Mouse (Mus musculus) liver (tissue): Measurements from ENCODE around the gene Extl2.

Experiments
- DNase-seq: peaks from one replicate; pipeline ENCODE4 v3.0.0-alpha.2; 2020; ENCODE audit warnings: mixed read lengths

The Extl2 gene

DNA sequence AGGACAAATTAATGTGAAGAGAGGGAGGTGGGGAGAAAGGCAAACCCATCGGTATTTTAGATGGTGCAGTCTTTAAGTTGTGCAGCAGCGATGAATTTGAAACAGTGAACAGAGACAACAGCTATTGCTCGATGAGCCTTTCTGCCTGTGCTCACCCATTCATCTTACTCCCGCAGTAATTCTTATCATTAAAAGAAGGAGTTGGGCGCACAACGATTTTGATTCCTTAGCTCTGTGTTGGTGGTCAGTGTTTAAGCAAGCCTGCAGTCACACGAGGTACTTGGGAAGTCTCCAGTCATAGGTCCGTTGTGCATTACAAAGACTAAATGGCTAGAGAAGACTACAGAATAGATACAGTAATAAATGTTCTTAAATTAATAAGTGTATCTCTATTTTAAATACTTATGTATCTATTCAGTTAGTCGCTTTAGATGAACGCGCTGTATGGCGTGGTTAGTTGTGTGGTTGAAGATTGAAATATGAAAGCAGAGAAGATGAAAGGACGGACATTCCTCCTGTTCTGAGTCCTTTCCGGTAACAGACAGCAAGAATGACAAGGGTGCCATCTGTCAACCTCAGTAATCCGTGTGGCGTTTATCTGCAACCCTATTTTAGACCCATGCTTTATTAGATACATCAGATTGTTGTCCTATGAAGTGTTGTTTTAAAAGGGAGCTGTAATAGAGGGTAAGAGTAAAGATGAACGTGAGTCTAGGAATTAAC is 2.5 kb downstream of the Extl2 start:
- DNase-seq: no peak

DNA sequence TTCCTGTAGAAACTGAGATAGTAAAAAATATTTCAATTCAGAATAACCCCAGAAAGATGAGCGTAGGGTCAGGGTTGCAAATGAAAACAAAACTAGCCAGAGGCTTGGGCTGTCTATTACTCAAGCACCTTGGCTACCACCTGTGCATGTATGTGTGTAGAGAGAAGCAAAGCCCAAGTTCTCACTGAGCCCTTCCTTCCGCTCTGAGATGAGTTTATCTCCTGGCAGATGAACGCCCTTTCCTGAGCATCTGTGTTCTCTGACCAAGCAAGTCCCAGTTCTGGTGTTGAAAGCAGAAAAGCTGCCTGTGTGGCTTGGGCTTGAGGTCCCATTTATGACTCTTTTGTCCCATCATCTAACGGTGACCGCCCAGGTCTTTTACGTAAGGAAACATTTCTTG is 7.6 kb downstream of the Extl2 start:
- DNase-seq: no peak

DNA sequence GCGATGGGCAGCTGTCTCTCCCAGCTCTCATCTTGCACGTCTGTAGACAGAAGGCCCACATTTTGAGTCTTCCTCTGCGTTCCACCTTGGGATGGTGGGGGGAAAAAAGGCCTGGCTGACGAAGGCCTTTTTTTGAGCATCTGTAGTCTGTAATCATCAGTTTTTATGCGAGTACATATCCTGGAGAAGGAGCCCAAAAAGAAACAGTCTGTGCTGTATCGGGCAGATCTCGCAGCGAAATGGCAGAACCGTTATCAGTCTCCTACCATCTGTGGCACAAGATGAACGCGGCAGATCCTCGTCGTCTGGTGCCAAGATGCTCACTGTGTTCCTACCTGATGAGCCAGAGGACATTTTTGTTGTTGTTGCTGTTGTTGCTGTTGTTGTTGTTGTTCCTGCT is 8.9 kb downstream of the Extl2 start:
- no peak for DNase-seq

DNA sequence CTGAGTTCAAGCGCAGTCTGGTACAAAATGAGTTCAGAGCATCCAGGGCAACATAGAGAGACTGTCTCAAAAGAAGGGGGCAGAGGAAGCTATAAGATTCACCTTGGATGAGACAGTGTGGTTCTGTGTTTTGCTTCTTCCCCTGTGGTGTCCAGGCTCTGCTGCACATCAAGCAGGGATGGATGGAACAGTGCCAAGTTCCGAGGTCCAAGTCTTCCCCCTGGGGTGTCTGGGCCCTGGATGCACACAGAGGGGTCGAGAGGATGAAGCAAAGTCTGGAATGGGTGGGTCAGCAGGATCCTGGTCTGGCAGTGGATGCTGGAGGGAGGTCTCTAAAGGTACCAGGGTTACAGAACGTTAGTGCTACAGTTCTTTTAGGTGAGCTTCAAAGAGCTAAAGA is 11.3 kb downstream of the Extl2 start:
- no peak for DNase-seq

DNA sequence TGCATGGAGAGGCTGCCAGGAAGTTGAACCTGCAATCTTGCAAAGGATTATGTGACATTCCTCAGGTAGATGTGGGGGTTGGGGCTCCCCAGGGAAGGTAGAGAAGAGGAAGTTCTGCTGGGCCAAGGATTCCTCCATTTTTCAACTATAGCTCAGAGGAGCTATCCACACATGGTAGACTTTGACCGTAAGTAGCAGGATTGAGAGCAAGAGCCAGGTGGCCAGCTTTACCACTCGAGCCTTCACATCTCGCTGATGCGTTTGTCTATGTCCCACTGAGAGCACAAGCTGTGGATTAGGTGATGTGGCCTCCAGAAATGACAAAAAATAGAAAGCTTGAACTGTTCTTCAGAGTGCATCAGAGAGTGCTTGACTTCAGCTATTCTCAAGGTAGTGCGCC is 11.9 kb downstream of the Extl2 start:
- DNase-seq: no peak

DNA sequence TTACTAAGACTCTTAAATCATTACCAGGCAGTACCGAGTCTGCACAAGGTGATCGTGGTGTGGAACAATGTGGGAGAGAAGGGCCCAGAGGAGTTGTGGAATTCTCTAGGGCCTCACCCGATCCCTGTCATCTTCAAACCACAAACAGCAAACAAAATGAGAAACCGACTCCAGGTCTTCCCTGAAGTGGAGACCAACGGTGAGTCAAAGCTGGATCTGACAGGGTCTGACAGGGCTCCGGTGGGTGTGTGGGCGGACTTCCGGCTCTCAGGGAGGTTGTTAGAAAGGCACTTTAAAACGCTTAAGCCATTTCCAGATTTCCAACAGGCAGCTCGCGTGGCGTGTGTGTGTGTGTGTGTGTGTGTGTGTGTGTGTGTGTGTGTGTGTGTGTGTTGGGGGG is 17.0 kb downstream of the Extl2 start:
- DNase-seq: no peak

DNA sequence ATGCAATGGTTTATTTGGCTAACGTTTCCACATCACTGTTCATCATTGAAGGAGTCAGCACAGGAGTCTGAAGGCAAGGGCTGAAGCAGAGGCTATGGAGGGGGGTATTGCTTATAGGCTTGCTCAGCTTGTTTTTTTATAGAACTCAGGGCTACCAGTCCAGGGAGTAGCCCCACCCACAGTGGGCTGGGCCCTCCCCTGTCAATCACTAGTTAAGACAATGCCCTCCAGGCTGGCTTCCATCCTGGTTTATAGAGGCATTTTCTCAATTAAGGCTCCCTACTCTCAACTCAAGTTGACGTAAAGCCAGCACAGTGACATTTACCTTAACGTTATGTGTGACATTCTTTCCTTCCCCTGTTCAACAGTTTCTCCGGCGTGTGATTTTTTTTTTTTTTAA is 17.4 kb downstream of the Extl2 start:
- DNase-seq: no peak

DNA sequence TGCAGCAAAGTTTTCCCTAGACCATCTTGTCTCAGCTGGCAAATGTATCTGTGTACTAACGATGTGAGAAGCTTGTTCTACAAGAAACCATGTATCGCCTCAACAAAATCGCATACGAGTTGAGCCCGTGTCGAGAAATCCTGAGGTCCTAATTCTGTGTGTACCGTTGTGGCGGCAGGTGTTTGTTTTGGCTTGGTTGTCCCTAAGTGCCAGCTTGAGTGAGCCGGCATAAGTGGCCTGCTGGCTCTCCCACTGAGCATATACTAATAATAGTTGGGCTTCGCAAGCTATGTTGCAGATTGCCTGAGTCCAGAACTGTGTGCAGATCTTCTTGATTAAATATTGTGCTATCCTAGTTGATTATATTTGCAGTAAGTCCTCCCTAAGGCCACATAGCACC is 18.4 kb downstream of the Extl2 start:
- no peak for DNase-seq

DNA sequence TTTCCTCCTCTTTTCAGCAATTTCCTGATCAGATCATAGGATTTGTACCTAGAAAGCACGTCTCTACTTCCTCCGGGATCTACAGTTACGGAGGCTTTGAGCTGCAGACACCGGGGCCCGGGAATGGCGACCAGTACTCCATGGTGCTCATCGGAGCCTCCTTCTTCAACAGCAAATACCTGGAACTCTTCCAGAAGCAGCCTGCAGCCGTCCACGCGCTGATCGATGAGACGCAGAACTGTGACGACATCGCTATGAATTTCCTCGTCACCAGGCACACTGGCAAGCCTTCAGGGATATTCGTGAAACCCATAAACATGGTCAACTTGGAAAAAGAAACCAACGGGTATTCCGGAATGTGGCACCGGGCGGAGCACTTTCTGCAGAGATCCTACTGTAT is 19.7 kb downstream of the Extl2 start:
- DNase-seq: no peak

DNA sequence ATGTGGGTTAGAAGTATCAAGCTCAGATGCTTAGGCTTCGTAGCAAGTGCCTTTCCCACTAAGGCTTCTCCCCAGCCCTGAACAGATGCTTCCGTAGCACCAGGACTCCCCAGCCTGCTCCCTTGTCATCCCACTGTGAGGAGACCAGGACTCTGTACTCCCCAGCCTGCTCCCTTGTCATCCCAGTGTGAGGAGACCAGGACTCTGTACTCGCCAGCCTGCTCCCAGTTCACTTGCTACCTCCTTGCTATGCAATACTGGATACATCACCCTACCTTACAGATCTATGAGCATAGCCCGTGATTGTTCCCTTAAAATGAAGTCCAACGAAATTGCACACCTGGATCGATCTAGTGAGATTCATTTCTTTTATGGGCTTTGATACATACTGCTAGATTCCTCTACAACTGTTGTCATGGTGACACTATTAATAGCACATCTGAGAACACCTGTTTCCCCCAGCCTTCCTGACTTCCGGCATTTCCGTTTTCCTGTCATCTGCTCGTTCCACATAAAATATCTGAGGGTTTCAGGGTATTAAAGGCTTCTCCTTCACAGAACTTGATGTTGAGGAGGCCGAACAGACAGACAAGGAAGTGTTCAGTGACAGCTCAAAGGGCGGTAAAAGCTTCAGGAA is 23.0 kb downstream of the Extl2 start:
- DNase-seq: no peak

DNA sequence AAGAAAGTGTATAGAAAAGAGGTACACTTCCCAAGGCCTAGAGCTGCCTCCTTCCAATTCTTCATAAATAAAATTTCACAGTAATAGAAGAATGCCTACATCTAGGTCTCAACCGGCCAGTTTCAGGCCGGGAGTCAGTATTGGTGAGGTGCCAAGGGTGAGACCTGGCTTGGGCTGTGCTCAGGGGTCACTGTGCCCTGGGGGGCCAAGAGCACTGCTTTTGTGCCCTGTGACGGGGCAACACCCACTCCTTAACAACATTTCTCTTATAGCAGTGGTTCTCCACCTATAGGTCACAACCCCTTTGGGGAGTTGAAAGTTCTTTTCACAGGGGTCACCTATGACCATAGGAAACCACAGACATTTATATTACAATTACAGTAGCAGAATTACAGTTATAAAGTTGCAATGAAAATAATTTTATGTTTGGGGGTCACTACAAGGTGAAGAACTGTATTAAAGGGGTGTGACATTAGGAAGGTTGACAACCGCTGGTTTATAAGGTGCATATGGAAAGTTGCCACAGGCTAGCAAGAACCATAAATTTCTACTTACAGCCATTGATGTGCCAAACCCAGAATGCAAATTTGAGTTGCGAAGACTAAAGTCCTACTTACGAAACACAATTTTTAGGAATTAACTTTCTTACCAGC is 26.1 kb downstream of the Extl2 start:
- DNase-seq: no peak

DNA sequence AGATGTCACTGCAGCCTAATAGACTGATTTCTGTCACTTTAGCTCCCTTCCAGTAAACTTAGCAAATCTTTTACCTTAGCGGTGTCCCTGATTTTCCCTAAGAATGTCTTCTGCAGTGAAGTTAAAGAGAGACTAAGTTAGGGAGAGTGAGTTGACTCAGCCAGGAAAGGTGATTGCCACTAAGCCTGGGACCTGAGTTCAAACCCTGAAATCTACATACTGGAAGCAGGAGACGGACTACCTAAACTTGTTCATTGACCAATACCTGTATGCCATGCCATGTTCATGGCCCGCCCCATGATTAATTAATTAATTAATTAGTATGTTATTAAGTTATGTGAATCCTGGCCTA is 26.6 kb downstream of the Extl2 start:
- no peak for DNase-seq

DNA sequence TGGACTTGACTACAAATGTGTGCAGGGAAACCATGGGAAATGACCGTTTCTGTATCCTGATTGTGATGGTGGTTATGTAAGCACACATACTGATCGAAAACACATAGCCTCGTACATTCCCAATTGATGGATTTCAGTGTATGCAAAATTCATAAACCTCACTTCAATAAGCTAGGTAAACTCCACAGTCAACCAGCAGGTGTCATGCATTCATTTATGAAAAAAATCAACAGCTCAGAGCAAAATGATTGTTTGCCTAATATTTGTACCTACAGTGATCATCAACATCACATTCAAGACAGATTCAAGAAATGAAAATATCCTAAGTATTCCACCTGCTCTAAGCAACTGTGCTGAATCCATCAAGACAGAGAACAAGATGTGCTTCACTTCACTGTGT is 33.5 kb downstream of the Extl2 start:
- no peak for DNase-seq

DNA sequence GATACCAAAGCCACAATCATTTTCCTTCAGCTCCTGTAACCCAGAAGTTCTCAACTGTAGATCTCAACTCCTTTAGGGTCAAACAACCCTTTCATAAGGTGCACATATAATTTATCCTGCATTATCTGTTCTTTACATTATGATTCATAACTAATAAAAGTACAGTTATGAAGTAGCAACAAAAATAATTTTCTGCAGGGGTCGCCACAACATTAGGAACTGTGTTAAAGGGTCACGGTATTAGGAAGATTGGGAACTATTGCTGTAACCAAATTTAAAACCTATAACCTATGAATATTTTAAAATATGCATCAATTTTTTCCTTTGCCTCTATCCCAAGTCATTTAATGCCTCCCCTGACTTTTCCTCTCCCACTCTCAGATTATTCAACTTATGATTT is 38.7 kb downstream of the Extl2 start:
- DNase-seq: no peak

DNA sequence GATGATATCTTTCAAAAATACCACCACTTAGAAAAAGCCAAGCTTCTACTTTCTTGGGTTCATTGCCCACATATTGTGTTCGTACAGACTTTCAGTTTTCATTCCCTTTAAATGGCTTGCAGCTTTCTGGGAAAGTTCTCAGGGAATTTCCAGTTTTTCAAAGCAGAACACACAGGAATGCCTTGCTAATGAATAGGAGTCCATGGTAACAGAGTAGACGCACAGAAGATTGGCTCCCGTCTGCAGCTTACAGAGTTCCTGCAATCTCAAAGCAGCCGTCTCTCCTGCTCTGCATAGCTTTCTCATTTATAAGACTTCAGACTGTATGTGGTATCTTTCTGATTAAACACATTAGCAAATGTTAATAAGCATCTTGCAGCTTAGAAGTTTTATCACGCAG is 39.8 kb downstream of the Extl2 start:
- DNase-seq: no peak

DNA sequence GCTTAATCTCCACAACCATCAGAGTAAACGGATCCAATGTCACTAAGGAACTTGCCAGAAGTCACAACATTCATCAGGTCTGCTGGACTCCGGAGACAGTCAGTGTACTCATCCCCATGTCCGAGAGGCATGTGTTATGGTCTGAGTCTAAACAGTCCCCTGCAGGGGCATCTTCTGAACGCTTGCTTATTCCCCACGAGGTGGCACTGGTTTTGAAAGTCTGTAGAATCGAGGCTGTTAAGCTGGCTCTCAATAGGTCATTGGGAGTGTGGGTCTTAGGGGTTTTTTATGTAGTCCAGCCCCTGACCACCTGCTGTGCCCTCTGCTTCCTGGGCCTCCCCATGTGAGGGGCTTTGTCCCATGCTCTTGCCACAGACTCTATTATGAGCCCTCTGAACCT is 49.8 kb downstream of the Extl2 start:
- DNase-seq: no peak

DNA sequence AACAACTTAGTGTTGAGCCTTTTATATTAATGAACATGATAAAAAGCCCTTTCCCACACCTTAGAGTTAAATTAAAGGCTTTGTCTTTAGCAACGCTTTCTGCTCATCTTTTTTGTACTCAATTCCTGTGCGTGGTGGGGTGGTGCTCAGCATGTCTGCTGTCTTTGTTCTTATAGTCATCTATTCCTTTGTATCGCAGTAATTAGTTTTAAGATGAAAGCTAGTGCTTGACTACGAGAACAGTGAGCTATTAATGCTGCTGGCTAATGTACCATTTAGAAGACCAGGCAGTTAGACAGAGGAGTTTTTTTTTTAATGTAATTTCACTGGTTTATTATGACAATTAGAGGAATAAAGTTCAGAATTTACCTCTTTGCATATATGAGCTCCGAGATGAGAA is 53.1 kb downstream of the Extl2 start:
- DNase-seq: no peak

DNA sequence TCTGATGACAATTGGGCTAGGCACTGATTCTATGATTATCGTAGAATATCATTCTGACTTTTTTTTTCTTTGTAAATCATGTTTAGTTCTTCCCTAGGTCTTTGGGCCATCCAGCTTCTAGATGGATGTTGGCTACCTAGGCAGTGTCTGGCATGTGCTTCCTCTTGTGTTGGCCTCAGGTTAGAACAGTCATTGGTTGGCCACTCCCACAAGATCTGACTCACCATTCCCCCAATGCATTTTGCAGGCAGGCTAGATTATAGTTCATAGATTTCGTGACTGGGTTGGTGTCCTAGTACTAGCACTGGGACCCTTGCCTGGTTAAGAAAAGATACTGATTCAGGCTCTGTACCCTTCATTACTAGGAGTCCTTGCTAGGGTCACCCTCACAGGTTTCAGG is 54.9 kb downstream of the Extl2 start:
- no peak for DNase-seq

DNA sequence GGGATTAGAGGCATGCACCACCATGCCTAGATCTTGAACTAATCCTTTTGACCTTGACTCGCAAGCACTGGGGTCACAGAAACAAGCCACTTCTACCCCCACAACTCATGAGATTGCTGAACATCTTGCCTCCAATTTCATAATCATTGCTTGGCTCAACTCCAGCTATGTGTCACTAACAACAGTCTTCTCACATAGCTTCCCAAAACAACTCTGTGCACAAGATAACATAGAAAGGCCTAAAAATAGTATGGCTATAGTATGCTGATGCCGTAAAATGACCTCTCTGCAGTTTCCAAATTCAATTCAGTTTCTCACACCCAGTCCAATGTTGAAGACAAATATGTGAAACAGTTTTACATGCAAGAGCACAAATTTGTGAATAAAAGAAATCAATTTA is 65.3 kb downstream of the Extl2 start:
- DNase-seq: no peak

DNA sequence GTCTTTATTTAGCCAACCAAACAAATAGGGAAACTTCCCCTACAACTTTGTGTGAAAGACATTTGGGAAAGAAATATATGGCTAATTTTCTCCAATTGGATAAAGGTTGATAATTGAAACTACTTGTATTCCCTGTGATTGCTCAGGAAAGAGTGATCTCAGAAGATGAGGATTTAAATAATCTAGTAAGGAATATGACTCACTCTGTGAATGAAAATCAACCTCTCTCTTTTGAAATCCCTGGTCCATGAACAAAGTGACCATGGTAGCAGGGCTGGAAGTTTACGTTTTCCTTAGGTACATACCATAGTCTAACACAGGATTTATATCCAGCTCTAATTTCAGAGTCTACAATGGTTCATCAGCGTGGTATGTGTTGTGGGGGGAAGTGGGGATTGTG is 69.5 kb downstream of the Extl2 start:
- DNase-seq: no peak

DNA sequence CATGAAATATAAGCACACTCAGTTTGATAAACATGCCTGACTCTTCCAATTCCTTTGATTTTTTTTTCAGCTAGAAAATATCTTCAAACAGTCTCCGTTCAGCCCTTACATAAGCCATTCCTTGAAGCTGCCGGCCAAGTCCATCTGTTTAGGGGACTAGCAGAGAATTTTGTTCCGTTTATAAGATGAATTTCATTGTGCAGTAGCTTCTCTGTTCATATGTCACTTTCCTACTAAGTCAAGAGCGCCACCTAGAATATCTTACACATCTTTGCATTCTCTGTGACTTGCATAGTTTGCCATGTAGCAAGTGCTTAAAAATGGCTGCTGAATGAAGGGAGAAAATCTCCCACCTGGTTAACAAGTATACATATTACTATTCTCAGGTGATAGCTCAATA is 71.2 kb downstream of the Extl2 start:
- no peak for DNase-seq
